Mouse (Mus musculus): ENCODE measurements around the gene Vmn1r218. TPM values are rescaled to one million over a fixed set of nuclear protein-coding genes. Genes with fewer than 3 reads are reported as not detected.

Gene Vmn1r218
- polyA plus RNA-seq, 1 experiment from 2014 or later = not detected

Other genes with a start within 250 kb of the Vmn1r218 start
- gene Vmn1r212, start 248.9 kb upstream of the Vmn1r218 start, polyA plus RNA-seq (2015; fragmentation: Nextera tagmentation; extraction: Ambion mirVana) = not detected in 2 replicates
- not detected in 2 replicates for gene Vmn1r213, start 125.5 kb upstream of the Vmn1r218 start, polyA plus RNA-seq (2015; fragmentation: Nextera tagmentation; extraction: Ambion mirVana)
- not detected in 2 replicates for gene Vmn1r214, start 102.7 kb upstream of the Vmn1r218 start, polyA plus RNA-seq (2015; fragmentation: Nextera tagmentation; extraction: Ambion mirVana)
- gene Vmn1r215, start 65.1 kb upstream of the Vmn1r218 start, polyA plus RNA-seq (2015; fragmentation: Nextera tagmentation; extraction: Ambion mirVana) = not detected in 2 replicates
- gene Vmn1r217, start 14.9 kb upstream of the Vmn1r218 start, polyA plus RNA-seq (2015; fragmentation: Nextera tagmentation; extraction: Ambion mirVana) = not detected in 2 replicates
- not detected in 2 replicates for gene Vmn1r219, start 26.2 kb downstream of the Vmn1r218 start, polyA plus RNA-seq (2015; fragmentation: Nextera tagmentation; extraction: Ambion mirVana)
- not detected in 2 replicates for gene Vmn1r220, start 54.8 kb downstream of the Vmn1r218 start, polyA plus RNA-seq (2015; fragmentation: Nextera tagmentation; extraction: Ambion mirVana)
- gene Vmn1r221, start 81.0 kb downstream of the Vmn1r218 start, polyA plus RNA-seq (2015; fragmentation: Nextera tagmentation; extraction: Ambion mirVana) = not detected in 2 replicates
- not detected in 2 replicates for gene Vmn1r222, start 102.8 kb downstream of the Vmn1r218 start, polyA plus RNA-seq (2015; fragmentation: Nextera tagmentation; extraction: Ambion mirVana)
- gene Vmn1r223, start 114.0 kb downstream of the Vmn1r218 start, polyA plus RNA-seq (2015; fragmentation: Nextera tagmentation; extraction: Ambion mirVana) = not detected in 2 replicates
- gene Zfp322a, start 236.1 kb downstream of the Vmn1r218 start, polyA plus RNA-seq (2015; fragmentation: Nextera tagmentation; extraction: Ambion mirVana) = 46.2 and 48.2 TPM in 2 replicates